Mouse (Mus musculus): Measurements from ENCODE around the gene Elfn1.

GRCm38 (mm10) chr5:139888624-139889023, 19.1 kb upstream of the Elfn1 start:
- TF ChIP-seq CTCF (IDR thresholded peaks at IDR 0.05; ENCODE audit: insufficient read depth, low read depth, low read length) (no peak), POLR2A (IDR thresholded peaks at IDR 0.05; ENCODE audit: insufficient read depth, low read depth, low read length) (no peak)

Data from olfactory bulb, adult 2 months (tissue).